Mouse (Mus musculus): Measurements from ENCODE around the gene Xrra1.

DNA sequence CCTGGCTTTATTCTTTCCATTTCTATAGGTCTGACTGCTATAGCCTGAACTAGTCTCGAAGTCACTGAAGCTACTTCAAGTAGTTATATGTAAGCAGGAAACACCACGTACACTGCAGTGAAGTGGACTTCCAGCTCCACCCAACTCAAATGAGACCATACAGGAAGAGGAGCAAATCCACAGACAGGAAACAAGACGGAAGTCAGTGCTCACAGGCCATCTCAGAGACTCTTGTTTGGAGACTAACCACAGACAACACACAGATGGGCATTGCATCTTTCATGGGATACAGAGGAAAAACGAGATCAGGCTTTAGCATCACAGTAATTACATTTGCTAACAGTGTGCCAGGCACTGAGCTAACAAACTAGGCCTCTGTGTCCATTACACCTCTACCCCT, 87.4 kb downstream of the Xrra1 start:
- TF ChIP-seq CTCF (IDR thresholded peaks at IDR 0.05 in 2 of 3, conservative IDR thresholded peaks at IDR 0.05 in 1 of 3; ENCODE audit: control insufficient read depth in 1 of 3, insufficient read depth in 1 of 3, low read depth in 2 of 3, low read length in 3 of 3, poor library complexity in 1 of 3, severe bottlenecking in 1 of 3) (no peak), ZC3H11A (IDR thresholded peaks at IDR 0.05; ENCODE audit: low read depth, low read length) (no peak), USF1 (IDR thresholded peaks at IDR 0.05; ENCODE audit: low read depth, low read length) (no peak), RAD21 (IDR thresholded peaks at IDR 0.05; ENCODE audit: low read depth, low read length) (no peak), CHD2 (IDR thresholded peaks at IDR 0.05; ENCODE audit: low read length) (no peak), ETS1 (IDR thresholded peaks at IDR 0.05; ENCODE audit: low read depth, low read length) (no peak), EP300 (IDR thresholded peaks at IDR 0.05; ENCODE audit: low read depth in 1 of 2, low read length in 2 of 2) (no peak), POLR2A (IDR thresholded peaks at IDR 0.05; ENCODE audit: control insufficient read depth in 1 of 2, insufficient read depth in 1 of 2, low read depth in 1 of 2, low read length in 2 of 2, poor library complexity in 1 of 2) (no peak), ZKSCAN1 (IDR thresholded peaks at IDR 0.05; ENCODE audit: low read depth, low read length) (no peak), TAL1 (IDR thresholded peaks at IDR 0.05; ENCODE audit: low read length) (no peak), MEF2A (IDR thresholded peaks at IDR 0.05; ENCODE audit: extremely low read depth, insufficient replicate concordance, low read depth, low read length, poor library complexity, severe bottlenecking) (no peak), NRF1 (IDR thresholded peaks at IDR 0.05; ENCODE audit: insufficient read depth, low read depth, low read length, poor library complexity, severe bottlenecking) (no peak), MYC (IDR thresholded peaks at IDR 0.05; ENCODE audit: low read depth, low read length) (no peak)

All from MEL (cell line).